Mouse (Mus musculus): ENCODE measurements at regions not wholly inside any gene's neighbourhood (a gene's known extent, or its start where the extent isn't known, plus 50 kb on each side); places are given as distances from the start of the nearest gene placed in this dataset.

DNA sequence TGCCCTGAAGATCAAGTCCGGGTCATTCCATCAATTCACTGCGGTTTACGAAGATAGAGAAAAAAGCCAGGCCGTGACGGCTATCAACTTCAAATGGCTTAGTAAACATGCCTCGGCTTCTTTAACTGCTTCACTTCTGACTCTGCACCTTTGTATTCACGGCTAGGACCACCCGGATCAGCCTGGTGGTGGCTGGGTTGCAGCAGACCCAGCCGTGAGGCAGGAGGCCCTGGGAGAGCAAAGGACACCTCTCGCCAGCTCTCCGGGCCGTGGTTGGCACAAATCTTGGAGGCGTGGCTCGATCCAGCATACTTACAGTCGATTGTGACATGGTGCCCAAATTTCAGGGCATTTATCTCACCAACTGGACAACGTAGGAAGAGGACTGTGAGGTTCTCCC lies 187.5 kb downstream of the Gpat3 start:
- no peak for TF ChIP-seq UBTF (IDR thresholded peaks at IDR 0.05; ENCODE audit: low read depth, low read length)
- no peak for TF ChIP-seq ELF1 (IDR thresholded peaks at IDR 0.05; ENCODE audit: low read depth, low read length)
- no peak for TF ChIP-seq TCF12 (IDR thresholded peaks at IDR 0.05; ENCODE audit: low read depth, low read length)
- no peak for TF ChIP-seq POLR2A (IDR thresholded peaks at IDR 0.05; ENCODE audit: low read depth, low read length)
- TF ChIP-seq MAZ (IDR thresholded peaks at IDR 0.05; ENCODE audit: low read depth, low read length), result no peak
- no peak for TF ChIP-seq CTCF (conservative IDR thresholded peaks at IDR 0.05 in 1 of 2, IDR thresholded peaks at IDR 0.05 in 1 of 2; ENCODE audit: low read depth in 2 of 2, low read length in 2 of 2)
- TF ChIP-seq JUND (conservative IDR thresholded peaks at IDR 0.05; ENCODE audit: low read depth, low read length), result no peak
- no peak for TF ChIP-seq MAFK (IDR thresholded peaks at IDR 0.05; ENCODE audit: insufficient replicate concordance, low read length)
- no peak for TF ChIP-seq MAX (IDR thresholded peaks at IDR 0.05; ENCODE audit: low read length)

Measured in CH12.LX (cell line).